Mouse (Mus musculus) embryonic facial prominence, embryonic 11.5 days (tissue): ENCODE results near the gene Ugt3a2. TPM values are rescaled to one million over a fixed set of nuclear protein-coding genes. Genes with fewer than 3 reads are reported as not detected.

Experiments
- ATAC-seq: fragments of 200-750 bp; cut with Nextera tagmentation; replicated peaks from 2 replicates; pipeline ENCODE4 v1.8.0; 2017; ENCODE audit warnings: low read depth; ENCODE audit not compliant: insufficient number of reproducible peaks, low FRiP score, low TSS enrichment
- DNase-seq: peaks from one replicate; pipeline ENCODE4 v3.0.0-alpha.2; 2015; ENCODE audit warnings: low spot score
- H3K27ac ChIP-seq: fragments of 300-500 bp; sonication (generic); replicated peaks from 2 replicates; pipeline ENCODE4 v1.5.1; 2014; ENCODE audit warnings: mild to moderate bottlenecking, low read depth, low read length, control low read depth
- H3K27me3 ChIP-seq: fragments of 300-500 bp; sonication (generic); 2 replicates; pipeline ENCODE4 v1.6.1; 2014; ENCODE audit warnings: mild to moderate bottlenecking, low read length, moderate library complexity, mixed read lengths; ENCODE audit not compliant: control insufficient read depth, insufficient read depth
- H3K36me3 ChIP-seq: fragments of 300-500 bp; sonication (generic); replicated peaks from 2 replicates; pipeline ENCODE4 v1.6.1; 2014; ENCODE audit warnings: low read depth, mild to moderate bottlenecking, low read length, moderate library complexity, mixed read lengths; ENCODE audit not compliant: control insufficient read depth, insufficient read depth
- H3K4me1 ChIP-seq: fragments of 300-500 bp; sonication (generic); 2 replicates; pipeline ENCODE4 v1.6.1; 2014; ENCODE audit warnings: low read length, mixed read lengths; ENCODE audit not compliant: control insufficient read depth, insufficient read depth
- H3K4me2 ChIP-seq: fragments of 300-500 bp; sonication (generic); 2 replicates; pipeline ENCODE4 v1.6.1; 2014; ENCODE audit warnings: low read depth, mild to moderate bottlenecking, control low read depth, low read length, moderate library complexity
- H3K4me3 ChIP-seq: fragments of 300-500 bp; sonication (generic); 2 replicates; pipeline ENCODE4 v1.5.1; 2014; ENCODE audit warnings: low read depth, low read length, control low read depth
- H3K9ac ChIP-seq: fragments of 300-500 bp; sonication (generic); replicated peaks from 2 replicates; pipeline ENCODE4 v1.6.1; 2014; ENCODE audit warnings: mild to moderate bottlenecking, control low read depth, low read length
- H3K9me3 ChIP-seq: fragments of 300-500 bp; sonication (generic); replicated peaks from 2 replicates; pipeline ENCODE4 v1.6.1; 2016; ENCODE audit warnings: mild to moderate bottlenecking, low read length, inconsistent platforms, mixed read lengths; ENCODE audit not compliant: control insufficient read depth
- WGBS: fragments of 180-500 bp; shearing (Covaris S2); extraction: QIAGEN DNeasy Blood & Tissue Kit; methylation state at CpG from one replicate; pipeline ENCODE4 v1.1.7; 2014; 5-methylcytosine and 5-hydroxymethylcytosine counted together
- polyA plus RNA-seq: library from polyadenylated mRNA; unstranded; fragments of >200 nt; fragmentation: Nextera tagmentation; extraction: Ambion mirVana; gene quantifications from 2 replicates; pipeline ENCODE4 v1.2.1, GENCODE M21; 2014

The Ugt3a2 gene
- polyA plus RNA-seq, 1 experiment from 2014 or later = not detected

DNA sequence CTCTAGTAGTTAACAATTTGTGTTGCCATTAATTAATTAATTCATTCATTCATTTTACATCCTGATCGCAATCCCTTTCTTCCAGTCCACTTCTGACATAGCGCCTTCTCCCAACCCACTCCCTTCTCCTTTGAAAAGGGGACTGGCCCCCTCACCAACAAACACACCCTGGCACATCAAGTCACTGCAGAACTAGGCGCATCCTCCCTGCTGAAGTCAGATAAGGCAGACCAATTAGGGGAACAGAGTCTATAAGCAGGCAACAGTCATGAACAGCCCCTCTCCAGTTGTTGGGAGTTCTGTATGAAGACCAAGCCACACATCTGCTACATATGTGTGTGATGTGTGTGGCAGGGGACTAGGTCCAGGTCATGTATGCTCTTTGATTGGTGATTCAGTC is 33.4 kb downstream of the Ugt3a2 start:
- Histone ChIP-seq H3K36me3 (no peaks in the 10 kb centered on the region), H3K4me3 (no peak overlapping the region), H3K27ac (no peak overlapping the region), H3K9me3 (no peaks in the 10 kb centered on the region), H3K27me3 (no peaks in the 10 kb centered on the region), H3K4me2 (no peak overlapping the region), H3K9ac (no peak overlapping the region), H3K4me1 (no peaks in the 10 kb centered on the region)
- 94% methylated on average over 3 of the region's 3 CpGs for whole genome bisulfite sequencing
- DNase-seq = no peak
- no peak for ATAC-seq

DNA sequence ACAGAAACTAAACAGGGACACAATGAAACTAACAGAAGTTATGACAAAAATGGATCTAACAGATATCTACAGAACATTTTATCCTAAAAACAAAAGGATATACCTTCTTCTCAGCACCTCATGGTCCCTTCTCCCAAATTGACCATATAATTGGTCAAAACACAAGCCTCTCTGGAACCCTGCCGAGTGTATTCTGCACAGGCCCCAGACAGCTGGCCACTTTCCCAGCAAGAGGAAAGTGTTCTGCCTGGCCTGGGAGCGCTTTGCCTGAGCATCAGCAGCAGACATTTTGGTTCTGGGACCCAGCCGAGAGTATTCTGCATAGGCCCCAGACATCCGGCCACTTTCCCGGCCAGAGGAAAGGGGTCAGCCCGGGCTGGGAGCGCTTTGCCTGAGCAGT is 40.9 kb downstream of the Ugt3a2 start:
- no peak overlapping the region for H3K9ac ChIP-seq
- no peaks in the 10 kb centered on the region for H3K36me3 ChIP-seq
- no peak overlapping the region for H3K4me3 ChIP-seq
- ATAC-seq (no peak), DNase-seq (no peak)
- H3K4me1 ChIP-seq = no peaks in the 10 kb centered on the region
- no peak overlapping the region for H3K4me2 ChIP-seq
- 89% methylated on average over 7 of the region's 7 CpGs for WGBS
- H3K9me3 ChIP-seq = no peaks in the 10 kb centered on the region
- H3K27me3 ChIP-seq = no peaks in the 10 kb centered on the region
- H3K27ac ChIP-seq = no peak overlapping the region

DNA sequence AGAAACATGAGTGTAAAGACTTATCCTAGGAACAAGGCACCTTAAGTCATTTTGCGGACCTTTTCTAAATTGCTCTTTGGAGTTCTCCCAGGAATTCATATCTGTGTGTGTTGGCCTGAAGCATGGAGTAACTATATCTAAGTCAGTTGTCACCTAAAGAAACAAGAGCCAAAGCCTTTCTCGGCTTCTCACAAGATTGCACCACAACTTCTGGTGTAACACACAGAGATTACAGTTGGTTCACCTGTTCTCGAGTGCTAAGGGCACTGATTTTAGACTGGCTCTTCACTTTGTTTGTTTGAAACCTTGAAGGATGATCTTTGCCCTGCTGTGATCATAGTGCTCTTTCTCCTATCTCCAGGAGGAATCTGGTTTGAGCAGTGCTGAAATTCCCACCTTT is 74.1 kb downstream of the Ugt3a2 start:
- Histone ChIP-seq H3K9ac (no peak overlapping the region), H3K9me3 (no peaks in the 10 kb centered on the region), H3K27ac (no peak overlapping the region), H3K4me2 (no peak overlapping the region), H3K27me3 (no peaks in the 10 kb centered on the region), H3K4me1 (no peaks in the 10 kb centered on the region), H3K4me3 (no peak overlapping the region), H3K36me3 (no peaks in the 10 kb centered on the region)
- 90% methylated on average over 3 of the region's 3 CpGs for WGBS
- ATAC-seq = no peak
- DNase-seq = no peak

Other genes starting within 250 kb of the Ugt3a2 start
- gene Lmbrd2, start 195.0 kb upstream of the Ugt3a2 start, polyA plus RNA-seq = 3.3 and 4.1 TPM in 2 replicates
- 161 and 178 TPM in 2 replicates for gene Skp2, start 180.1 kb upstream of the Ugt3a2 start, polyA plus RNA-seq
- not detected in 2 replicates for gene Ugt3a1, start 58.7 kb upstream of the Ugt3a2 start, polyA plus RNA-seq
- 1.4 and 2.4 TPM in 2 replicates for gene Capsl, start 100.5 kb downstream of the Ugt3a2 start, polyA plus RNA-seq
- 0.06 TPM in 2 replicates for gene Il7r, start 194.6 kb downstream of the Ugt3a2 start, polyA plus RNA-seq